Mouse (Mus musculus) embryonic facial prominence, embryonic 13.5 days (tissue): ENCODE results near the gene Mip. TPM values are rescaled to one million over a fixed set of nuclear protein-coding genes. Genes with fewer than 3 reads are reported as not detected.
"Not testable (repeated sequence)": the region's sequence is repeated elsewhere in the genome, so short reads cannot be mapped to it uniquely, and the experiment has no call there.

Source experiments
- ATAC-seq: fragments of 200-750 bp; cut with Nextera tagmentation; 2 replicates; pipeline ENCODE4 v1.8.0; 2017; ENCODE audit warnings: low read depth; ENCODE audit not compliant: insufficient number of reproducible peaks, insufficient read depth, low FRiP score, low TSS enrichment
- H3K27ac ChIP-seq: fragments of 300-500 bp; sonication (generic); 2 replicates; pipeline ENCODE4 v1.5.1; 2015; ENCODE audit warnings: moderate library complexity, mild to moderate bottlenecking, inconsistent platforms
- H3K27me3 ChIP-seq: fragments of 300-500 bp; sonication (generic); 2 replicates; pipeline ENCODE4 v1.6.1; 2015; ENCODE audit warnings: mild to moderate bottlenecking, inconsistent platforms
- H3K36me3 ChIP-seq: fragments of 300-500 bp; sonication (generic); 2 replicates; pipeline ENCODE4 v1.6.1; 2015; ENCODE audit warnings: mild to moderate bottlenecking, inconsistent platforms
- H3K4me1 ChIP-seq: fragments of 300-500 bp; sonication (generic); 2 replicates; pipeline ENCODE4 v1.6.1; 2015; ENCODE audit warnings: inconsistent platforms
- H3K4me2 ChIP-seq: fragments of 300-500 bp; sonication (generic); 2 replicates; pipeline ENCODE4 v1.6.1; 2015; ENCODE audit warnings: moderate library complexity, mild to moderate bottlenecking, inconsistent platforms
- H3K4me3 ChIP-seq: fragments of 300-500 bp; sonication (generic); 2 replicates; pipeline ENCODE4 v1.5.1; 2015; ENCODE audit warnings: mild to moderate bottlenecking, inconsistent platforms
- H3K9ac ChIP-seq: fragments of 300-500 bp; sonication (generic); 2 replicates; pipeline ENCODE4 v1.6.1; 2015; ENCODE audit warnings: mild to moderate bottlenecking, inconsistent platforms
- H3K9me3 ChIP-seq: fragments of 300-500 bp; sonication (generic); 2 replicates; pipeline ENCODE4 v1.6.1; 2016; ENCODE audit warnings: inconsistent platforms
- WGBS: fragments of 180-500 bp; shearing (Covaris S2); methylation state at CpG from one replicate; pipeline ENCODE4 v1.1.7; 2015; ENCODE audit warnings: mixed read lengths; 5-methylcytosine and 5-hydroxymethylcytosine counted together
- polyA plus RNA-seq: library from polyadenylated mRNA; unstranded; fragments of >200 nt; fragmentation: Nextera tagmentation; extraction: Ambion mirVana; gene quantifications from 2 replicates; pipeline ENCODE4 v1.2.1, GENCODE M21; 2015

Gene Mip
- polyA plus RNA-seq, result 0.14 and 0.51 TPM in 2 replicates

- H3K9ac ChIP-seq, result peak within 1 kb of the TSS; percentile 36; the same call in 1 of the 2 replicates
- H3K27ac ChIP-seq, result peak within 1 kb of the TSS; percentile 74
Observed at GRCm38 (mm10) chr10:128225538-128225937, at the start of gene Mip. TSS of gene Mip (plus strand) at chr10:128225838.

GRCm38 (mm10) chr10:128175996-128176755, 49.5 kb upstream of the Mip start:
- Histone ChIP-seq H3K9me3 (no peaks in the 10 kb centered on the region), H3K27me3 (no peaks in the 10 kb centered on the region), H3K4me2 (peak overlapping the region; percentile 76), H3K4me3 (peak overlapping the region; percentile 65), H3K27ac (peak overlapping the region; percentile 97), H3K4me1 (peaks cover 34% of the 10 kb centered on the region), H3K36me3 (no peaks in the 10 kb centered on the region), H3K9ac (peak overlapping the region; percentile 82)
- WGBS, result 0% methylated on average over 17 of the region's 17 CpGs
- ATAC-seq, result peak; percentile 81

More at GRCm38 (mm10) chr10:128225538-128225937, at the start of gene Mip:
- 48% methylated on average over 4 of the region's 4 CpGs for WGBS
- Histone ChIP-seq H3K4me2 (no peak within 1 kb of the TSS), H3K4me1 (peaks cover 26% of the 10 kb centered on the region), H3K4me3 (no peak within 1 kb of the TSS), H3K36me3 (no peaks in the 10 kb centered on the region), H3K9me3 (no peaks in the 10 kb centered on the region), H3K27me3 (no peaks in the 10 kb centered on the region)
- no peak for ATAC-seq

DNA sequence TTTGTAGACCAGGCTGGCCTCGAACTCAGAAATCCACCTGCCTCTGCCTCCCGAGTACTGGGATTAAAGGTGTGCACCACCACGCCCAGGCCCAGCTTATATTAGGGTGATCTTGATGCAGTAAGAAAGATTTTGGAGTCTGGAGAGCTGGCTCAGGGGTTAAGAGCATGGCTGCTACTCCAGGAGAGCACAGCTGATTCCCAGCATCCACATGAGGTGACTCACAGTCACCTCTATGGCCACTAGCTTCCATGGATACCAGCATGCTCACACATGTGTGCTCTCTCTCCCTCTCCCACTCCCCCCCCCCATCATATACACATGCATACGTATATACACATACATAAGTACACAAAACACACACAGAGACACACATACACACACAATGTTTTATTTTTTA, 48.3 kb upstream of the Mip start:
- Histone ChIP-seq H3K4me2 (no peak overlapping the region), H3K27ac (no peak overlapping the region), H3K9ac (no peak overlapping the region), H3K4me1 (peaks cover 34% of the 10 kb centered on the region), H3K9me3 (no peaks in the 10 kb centered on the region), H3K4me3 (no peak overlapping the region), H3K36me3 (no peaks in the 10 kb centered on the region), H3K27me3 (no peaks in the 10 kb centered on the region)
- no peak for ATAC-seq
- 90% methylated on average over 4 of the region's 4 CpGs for WGBS

- H3K4me3 ChIP-seq, result peak within 1 kb of the TSS; percentile 20
- no peak for ATAC-seq
Observed at GRCm38 (mm10) chr10:128179989-128180388, 45.6 kb upstream of the Mip start, which contains the start of gene Rbms2. TSS of gene Rbms2 (minus strand) at chr10:128180297.

DNA sequence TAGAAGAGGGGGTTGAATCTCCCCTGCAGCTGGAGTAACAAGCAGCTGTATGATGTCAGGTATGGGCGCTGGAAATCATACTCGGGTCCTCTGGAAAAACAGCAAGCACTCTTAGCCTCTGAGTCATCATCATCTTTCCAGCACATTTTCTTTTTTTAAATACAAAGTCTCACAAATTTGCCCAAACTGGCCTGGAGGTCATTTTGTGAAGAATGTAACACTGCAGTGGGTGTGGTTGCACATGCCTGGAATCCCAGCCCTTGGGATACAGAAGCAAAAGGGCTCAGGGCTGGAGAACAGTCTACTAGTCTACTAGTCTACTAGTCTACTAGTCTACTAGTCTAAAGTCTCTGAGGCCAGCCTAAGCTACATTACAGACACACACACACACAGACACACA, 41.3 kb upstream of the Mip start:
- Histone ChIP-seq H3K4me2 (no peak overlapping the region), H3K9me3 (no peaks in the 10 kb centered on the region), H3K27ac (no peak overlapping the region), H3K36me3 (no peaks in the 10 kb centered on the region), H3K4me3 (no peak overlapping the region), H3K27me3 (no peaks in the 10 kb centered on the region), H3K4me1 (peaks cover 13% of the 10 kb centered on the region), H3K9ac (no peak overlapping the region)
- 82% methylated on average over 2 of the region's 2 CpGs for WGBS
- no peak for ATAC-seq

More at GRCm38 (mm10) chr10:128179989-128180388, 45.6 kb upstream of the Mip start, which contains the start of gene Rbms2:
- Histone ChIP-seq H3K4me1 (peaks cover 18% of the 10 kb centered on the region), H3K27ac (peak within 1 kb of the TSS; percentile 83), H3K27me3 (no peaks in the 10 kb centered on the region), H3K9me3 (no peaks in the 10 kb centered on the region), H3K4me2 (peak within 1 kb of the TSS; percentile 50), H3K36me3 (no peaks in the 10 kb centered on the region), H3K9ac (peak within 1 kb of the TSS; percentile 58; the same call in 1 of the 2 replicates)
- under 1% methylated on average over 6 of the region's 6 CpGs for WGBS

DNA sequence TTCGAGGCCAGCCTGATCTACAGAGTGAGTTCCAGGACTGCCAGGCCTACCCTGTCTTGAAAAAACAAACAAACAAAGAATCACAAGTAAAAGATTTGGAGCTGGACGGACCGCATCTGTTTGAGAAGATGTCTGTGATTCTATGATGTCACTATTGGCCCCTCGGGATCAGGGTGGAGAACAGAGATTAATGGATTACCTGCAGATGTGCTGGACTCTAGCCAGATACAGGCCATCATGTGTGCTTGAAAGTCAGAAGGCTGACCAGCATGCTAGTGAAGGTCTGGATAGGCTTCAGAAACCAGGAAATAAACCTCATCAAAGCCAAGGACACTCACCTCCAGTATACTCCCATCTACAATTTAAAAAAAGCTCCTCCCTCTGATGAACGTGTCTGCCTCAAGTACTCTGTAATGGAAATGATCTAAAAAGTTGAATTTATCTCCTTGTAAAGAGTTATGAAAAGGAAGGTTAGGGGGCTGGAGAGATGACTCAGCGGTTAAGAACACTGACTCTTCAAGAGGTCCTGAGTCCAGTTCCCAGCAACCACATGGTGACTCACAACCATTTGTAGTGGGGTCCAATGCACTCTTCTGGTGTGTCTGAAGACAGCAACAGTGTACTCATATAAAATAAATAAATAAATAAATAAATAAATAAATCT, 40.2 kb upstream of the Mip start:
- no peak overlapping the region for H3K27ac ChIP-seq
- 75% methylated on average over 6 of the region's 6 CpGs for WGBS
- H3K4me1 ChIP-seq, result 0 out of 2 replicates have a peak, but pooled peaks cover 4% of the 10 kb centered on the region
- ATAC-seq, result no peak
- H3K9ac ChIP-seq, result no peak overlapping the region
- no peak overlapping the region for H3K4me2 ChIP-seq
- no peaks in the 10 kb centered on the region for H3K9me3 ChIP-seq
- H3K36me3 ChIP-seq, result no peaks in the 10 kb centered on the region
- H3K4me3 ChIP-seq, result no peak overlapping the region
- H3K27me3 ChIP-seq, result no peaks in the 10 kb centered on the region

- Histone ChIP-seq H3K4me2 (no peak overlapping the region), H3K4me3 (no peak overlapping the region), H3K27me3 (no peaks in the 10 kb centered on the region), H3K36me3 (no peaks in the 10 kb centered on the region), H3K9ac (no peak overlapping the region), H3K4me1 (0 out of 2 replicates have a peak, but pooled peaks cover 4% of the 10 kb centered on the region), H3K27ac (no peak overlapping the region), H3K9me3 (no peaks in the 10 kb centered on the region)
- ATAC-seq, result 0 out of 2 replicates have a peak, but pooled peaks have one; percentile 28
- 56% methylated on average over 2 of the region's 2 CpGs for WGBS
Observed at GRCm38 (mm10) chr10:128185959-128186358, 39.7 kb upstream of the Mip start.

GRCm38 (mm10) chr10:128187181-128187605, 38.4 kb upstream of the Mip start:
- no peak overlapping the region for H3K4me2 ChIP-seq
- no peak for ATAC-seq
- no peaks in the 10 kb centered on the region for H3K36me3 ChIP-seq
- H3K9me3 ChIP-seq, result no peaks in the 10 kb centered on the region
- H3K27ac ChIP-seq, result no peak overlapping the region
- WGBS, result 66% methylated on average over 5 of the region's 5 CpGs
- no peaks in the 10 kb centered on the region for H3K27me3 ChIP-seq
- no peak overlapping the region for H3K9ac ChIP-seq
- H3K4me3 ChIP-seq, result no peak overlapping the region
- H3K4me1 ChIP-seq, result 0 out of 2 replicates have a peak, but pooled peaks cover 4% of the 10 kb centered on the region

GRCm38 (mm10) chr10:128188242-128188877, 37.3 kb upstream of the Mip start:
- Histone ChIP-seq H3K27ac (no peak overlapping the region; the same call in 1 of the 2 replicates), H3K9ac (no peak overlapping the region), H3K27me3 (no peaks in the 10 kb centered on the region), H3K9me3 (no peaks in the 10 kb centered on the region), H3K4me1 (0 out of 2 replicates have a peak, but pooled peaks cover 4% of the 10 kb centered on the region), H3K4me3 (no peak overlapping the region), H3K36me3 (no peaks in the 10 kb centered on the region), H3K4me2 (no peak overlapping the region)
- WGBS, result 43% methylated on average over 2 of the region's 2 CpGs
- no peak for ATAC-seq

DNA sequence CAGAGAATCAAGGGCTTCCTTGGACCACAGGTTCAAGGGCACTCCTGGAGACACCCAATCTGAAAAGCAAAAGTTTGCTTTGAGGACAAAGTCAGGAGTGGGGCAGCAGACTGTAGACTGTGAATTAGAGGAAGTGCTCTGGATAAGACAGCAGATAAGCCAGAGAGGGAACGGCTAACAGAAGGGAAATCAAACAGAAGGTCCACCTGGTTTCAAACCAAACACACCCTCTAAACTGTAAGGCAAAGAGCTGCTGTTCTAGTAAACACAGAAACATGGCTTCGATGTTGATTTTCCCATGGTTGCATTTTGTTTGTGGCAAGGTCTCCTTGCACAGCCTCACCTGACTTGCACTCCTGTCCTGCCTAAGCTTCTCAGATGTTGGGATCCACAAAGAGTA, 34.2 kb upstream of the Mip start:
- peaks cover 19% of the 10 kb centered on the region for H3K27me3 ChIP-seq
- no peak for ATAC-seq
- no peak overlapping the region for H3K4me3 ChIP-seq
- no peak overlapping the region for H3K4me2 ChIP-seq
- H3K9me3 ChIP-seq, result no peaks in the 10 kb centered on the region
- peaks cover 10% of the 10 kb centered on the region for H3K4me1 ChIP-seq
- no peak overlapping the region for H3K27ac ChIP-seq
- no peak overlapping the region for H3K9ac ChIP-seq
- 79% methylated on average over 2 of the region's 2 CpGs for WGBS
- no peaks in the 10 kb centered on the region for H3K36me3 ChIP-seq

GRCm38 (mm10) chr10:128192030-128192766, 33.4 kb upstream of the Mip start:
- H3K9ac ChIP-seq, H3K27ac ChIP-seq, H3K9me3 ChIP-seq, H3K4me3 ChIP-seq, ATAC-seq, H3K4me2 ChIP-seq, H3K36me3 ChIP-seq: not testable (repeated sequence)
- peaks cover 25% of the 10 kb centered on the region for H3K27me3 ChIP-seq
- 93% methylated on average over 3 of the region's 3 CpGs for WGBS
- H3K4me1 ChIP-seq, result peaks cover 10% of the 10 kb centered on the region
